Mouse (Mus musculus): Measurements from ENCODE around the gene Pecr. TPM values are rescaled to one million over a fixed set of nuclear protein-coding genes. Genes with fewer than 3 reads are reported as not detected.

Pecr gene
- total RNA-seq, 2 experiments from 2014 or later = 11.1 to 11.2 TPM

DNA sequence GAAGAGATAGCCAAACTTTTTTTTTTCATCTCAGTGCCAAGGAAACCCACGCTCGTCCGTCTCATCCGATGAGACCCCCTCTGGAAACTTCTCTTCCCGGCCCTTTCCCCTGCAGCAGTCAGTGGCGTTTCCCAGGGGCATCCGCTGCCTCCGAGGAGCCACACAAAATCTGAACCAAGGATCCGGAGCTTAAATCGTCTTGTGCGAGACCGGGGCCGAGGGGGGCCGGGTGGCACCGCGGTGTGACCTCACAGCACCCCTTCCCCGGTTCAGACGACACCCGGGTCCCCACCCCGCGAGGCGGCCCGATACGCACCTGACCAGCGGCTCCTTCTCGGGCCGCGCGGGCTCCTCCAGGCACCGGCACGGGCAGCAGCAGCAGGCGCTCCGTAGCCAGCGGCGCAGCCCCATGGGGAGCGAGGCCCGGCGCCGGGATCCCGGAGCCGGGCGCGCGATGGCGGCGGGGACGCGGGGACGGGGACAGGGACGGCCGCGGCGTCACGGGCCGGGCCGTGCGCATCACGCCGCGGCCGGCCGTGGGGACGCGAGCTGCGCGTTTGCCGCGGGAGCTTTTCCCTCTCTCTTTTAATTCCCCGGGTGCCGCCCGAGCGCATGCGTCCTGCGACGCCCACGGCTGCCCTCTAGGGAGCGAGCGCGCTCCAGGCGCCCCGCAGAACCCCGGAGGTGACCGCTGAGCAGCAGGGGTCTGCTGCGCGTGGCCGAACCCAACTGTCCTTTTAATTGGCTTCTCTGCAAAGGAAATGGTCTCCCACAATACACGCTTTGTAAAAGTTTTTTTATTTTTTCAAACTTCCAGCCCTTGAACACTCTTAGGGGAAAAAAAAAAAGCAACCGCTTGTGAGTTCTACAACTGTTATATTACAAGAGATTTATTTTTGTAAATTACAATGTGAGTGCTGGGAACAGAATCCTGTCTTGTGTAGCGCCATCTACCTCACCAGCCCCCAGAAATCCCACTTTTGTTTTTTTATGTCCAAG, 72.1 kb downstream of the Pecr start, which contains the start of gene Mreg:
TSS of gene Mreg (minus strand) at position 607 of the 999 bp plus-strand sequence.
- intact Hi-C loops (cut with DNase I) = no loop called here
- peak; percentile 40 for DNase-seq (ENCODE audit: low spot score)

DNA sequence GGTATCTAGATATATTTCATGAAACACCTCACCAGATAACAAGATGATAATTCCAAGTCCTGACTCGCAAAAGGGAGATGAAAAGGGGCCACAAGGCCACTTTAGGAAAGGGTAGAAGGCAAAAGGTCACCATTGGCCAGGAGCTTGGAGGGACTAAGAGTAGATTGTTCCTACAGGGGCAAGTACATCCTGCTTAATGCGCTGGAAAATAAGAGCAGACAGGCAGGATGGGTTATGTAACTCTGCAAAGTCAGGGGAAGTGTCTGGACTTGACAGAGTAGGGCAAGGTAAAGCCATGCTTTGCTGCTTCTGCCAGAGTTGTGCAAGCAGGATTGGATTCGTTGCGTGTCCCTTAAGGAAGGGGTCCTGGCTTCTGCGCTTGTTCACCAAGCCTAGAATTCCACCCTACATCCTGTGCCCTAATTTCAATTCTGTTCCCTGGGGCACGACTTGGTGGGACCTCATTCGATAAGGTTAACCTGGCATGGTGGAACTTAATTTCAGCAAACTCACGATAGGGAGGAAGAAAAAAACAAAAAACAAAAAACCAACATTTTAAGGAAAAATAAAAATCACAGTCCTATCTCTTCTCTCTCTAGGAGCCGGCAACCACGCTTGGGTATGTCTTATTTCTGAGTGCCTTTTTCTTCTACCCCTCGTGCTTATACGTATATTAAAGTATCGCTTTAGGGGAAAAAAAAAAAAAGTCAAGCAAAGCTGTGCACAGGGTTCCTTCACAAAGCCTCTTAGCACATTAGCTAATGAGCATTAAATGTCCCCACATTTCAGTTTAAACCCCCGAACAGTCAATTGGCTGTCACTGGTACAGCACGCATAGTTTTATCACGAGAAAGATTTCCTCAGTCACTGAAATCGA, 73.1 kb downstream of the Pecr start:
- no peak for DNase-seq (ENCODE audit: low spot score)

More for the DNA sequence above, 73.1 kb downstream of the Pecr start:
- intact Hi-C loops (cut with DNase I) = no loop called here

Other genes with a start within 250 kb of the Pecr start
- gene Mreg, start 72.0 kb downstream of the Pecr start, total RNA-seq (2021) = 10 to 100 TPM; 25.0 to 30.7 TPM
- gene Tmem169, start 55 bp upstream of the Pecr start, total RNA-seq (2021) = not detected
- gene Xrcc5, start 23.1 kb upstream of the Pecr start, total RNA-seq (2021) = 10 to 100 TPM; 13.1 to 14.4 TPM

Data from heart, postnatal 25 days (tissue).